Mouse (Mus musculus): ENCODE data around the gene Gm45808. TPM values are rescaled to one million over a fixed set of nuclear protein-coding genes. Genes with fewer than 3 reads are reported as not detected.
"Not testable (repeated sequence)": the region's sequence is repeated elsewhere in the genome, so short reads cannot be mapped to it uniquely, and the experiment has no call there.

The Gm45808 gene
- polyA plus RNA-seq, 1 experiment = not detected

DNA sequence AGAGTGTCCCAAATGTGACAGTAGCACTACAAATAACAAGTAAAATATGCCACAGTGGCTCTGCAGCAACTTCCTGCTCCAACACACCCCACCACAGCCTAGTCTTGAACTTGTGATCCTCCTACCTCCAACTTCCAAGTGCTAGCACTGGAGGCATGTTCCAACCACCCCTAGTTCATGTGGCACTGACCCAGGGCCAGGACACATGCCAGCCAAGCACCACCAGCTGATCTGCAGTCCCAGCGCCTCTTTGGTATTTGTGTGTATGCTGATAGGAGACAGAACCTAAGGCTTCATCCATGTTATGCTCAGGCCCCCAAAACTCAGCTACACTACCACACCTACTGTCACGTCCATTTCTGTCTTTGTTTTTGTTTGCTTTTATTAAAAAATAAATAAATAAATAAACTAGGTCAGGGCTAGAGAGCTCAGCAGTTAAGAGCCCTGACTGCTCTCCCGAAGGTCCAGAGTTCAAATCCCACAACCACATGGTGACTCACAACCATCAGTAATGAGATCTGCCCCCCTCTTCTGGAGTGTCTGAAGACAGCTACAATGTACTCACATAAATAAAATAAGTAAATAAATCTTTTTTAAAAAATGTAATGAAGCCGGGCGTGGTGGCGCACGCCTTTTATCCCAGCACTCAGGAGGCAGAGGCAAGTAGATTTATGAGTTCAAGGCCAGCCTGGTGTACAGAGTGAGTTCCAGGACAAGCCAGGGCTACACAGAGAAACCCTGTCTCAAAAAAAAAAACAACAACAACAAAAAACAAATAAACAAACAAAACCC is 22.4 kb downstream of the Gm45808 start:
- TF ChIP-seq CTCF (IDR thresholded peaks at IDR 0.05; ENCODE audit: control insufficient read depth, insufficient read depth, insufficient read length) = no peak
- no peak for TF ChIP-seq MYOD1 (IDR thresholded peaks at IDR 0.05; ENCODE audit: control insufficient read depth, insufficient read length, low read depth)
- TF ChIP-seq MAX (IDR thresholded peaks at IDR 0.05) = no peak
- TF ChIP-seq FOSL1 (IDR thresholded peaks at IDR 0.05; ENCODE audit: insufficient read depth, low read length, poor library complexity, severe bottlenecking) = no peak
- TF ChIP-seq USF1 (IDR thresholded peaks at IDR 0.05; ENCODE audit: low read depth) = no peak
- no peak for TF ChIP-seq MYOG (IDR thresholded peaks at IDR 0.05; ENCODE audit: control insufficient read depth, extremely low read depth, insufficient read length)
- TF ChIP-seq CEBPB (IDR thresholded peaks at IDR 0.05; ENCODE audit: low read depth) = no peak
- peaks cover 42% of the 10 kb centered on the region for H3K79me3 ChIP-seq (ENCODE audit: low read depth)
- H3K27me3 ChIP-seq (ENCODE audit: control insufficient read depth, insufficient read depth, insufficient read length) = no peaks in the 10 kb centered on the region
- H3K4me3 ChIP-seq (ENCODE audit: insufficient read depth, poor library complexity, severe bottlenecking) = no peak overlapping the region
- H3K36me3 ChIP-seq (ENCODE audit: control insufficient read depth, insufficient read depth) = peaks cover 47% of the 10 kb centered on the region
- H3K79me2 ChIP-seq (ENCODE audit: control insufficient read depth, insufficient read depth) = peaks cover 54% of the 10 kb centered on the region
- H3ac ChIP-seq (ENCODE audit: control insufficient read depth, insufficient read length, low read depth) = no peak overlapping the region

DNA sequence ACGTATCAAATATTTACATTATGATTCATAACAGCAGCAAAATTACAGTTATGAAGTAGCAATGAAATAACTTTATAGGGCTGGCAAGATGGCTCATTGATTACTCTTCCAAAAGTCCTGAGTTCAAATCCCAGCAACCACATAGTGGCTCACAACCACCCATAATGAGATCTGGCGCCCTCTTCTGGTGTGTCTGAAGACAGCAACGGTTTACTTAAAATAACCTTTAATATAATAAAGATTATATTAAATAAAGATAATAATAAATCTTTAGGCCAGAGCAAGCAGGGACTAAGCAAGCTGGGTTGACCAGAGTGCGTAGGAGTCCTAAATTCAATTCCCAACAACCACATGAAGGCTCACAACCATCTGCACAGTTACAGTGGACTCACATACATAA is 23.7 kb downstream of the Gm45808 start:
- not testable (repeated sequence) for H3ac ChIP-seq (ENCODE audit: control insufficient read depth, insufficient read length, low read depth); H3K27me3 ChIP-seq (ENCODE audit: control insufficient read depth, insufficient read depth, insufficient read length); H3K4me3 ChIP-seq (ENCODE audit: insufficient read depth, poor library complexity, severe bottlenecking)
- Histone ChIP-seq H3K79me3 (ENCODE audit: low read depth) (peaks cover 55% of the 10 kb centered on the region), H3K36me3 (ENCODE audit: control insufficient read depth, insufficient read depth) (peaks cover 59% of the 10 kb centered on the region), H3K79me2 (ENCODE audit: control insufficient read depth, insufficient read depth) (peaks cover 67% of the 10 kb centered on the region)

GRCm38 (mm10) chr7:45462325-45462724 is 24.3 kb downstream of the Gm45808 start:
- peaks cover 65% of the 10 kb centered on the region for H3K36me3 ChIP-seq (ENCODE audit: control insufficient read depth, insufficient read depth)
- H3ac ChIP-seq (ENCODE audit: control insufficient read depth, insufficient read length, low read depth) = no peak overlapping the region
- H3K79me2 ChIP-seq (ENCODE audit: control insufficient read depth, insufficient read depth) = peaks cover 72% of the 10 kb centered on the region
- no peaks in the 10 kb centered on the region for H3K27me3 ChIP-seq (ENCODE audit: control insufficient read depth, insufficient read depth, insufficient read length)
- no peak overlapping the region for H3K4me3 ChIP-seq (ENCODE audit: insufficient read depth, poor library complexity, severe bottlenecking)
- TF ChIP-seq CEBPB (IDR thresholded peaks at IDR 0.05; ENCODE audit: low read depth) (no peak), USF1 (IDR thresholded peaks at IDR 0.05; ENCODE audit: low read depth) (no peak), MYOG (IDR thresholded peaks at IDR 0.05; ENCODE audit: control insufficient read depth, extremely low read depth, insufficient read length) (no peak), FOSL1 (IDR thresholded peaks at IDR 0.05; ENCODE audit: insufficient read depth, low read length, poor library complexity, severe bottlenecking) (no peak), CTCF (IDR thresholded peaks at IDR 0.05; ENCODE audit: control insufficient read depth, insufficient read depth, insufficient read length) (no peak), MAX (IDR thresholded peaks at IDR 0.05) (no peak), MYOD1 (IDR thresholded peaks at IDR 0.05; ENCODE audit: control insufficient read depth, insufficient read length, low read depth) (no peak)
- H3K79me3 ChIP-seq (ENCODE audit: low read depth) = peaks cover 60% of the 10 kb centered on the region

GRCm38 (mm10) chr7:45461781-45462180 is 24.8 kb downstream of the Gm45808 start:
- peaks cover 68% of the 10 kb centered on the region for H3K36me3 ChIP-seq (ENCODE audit: control insufficient read depth, insufficient read depth)

DNA sequence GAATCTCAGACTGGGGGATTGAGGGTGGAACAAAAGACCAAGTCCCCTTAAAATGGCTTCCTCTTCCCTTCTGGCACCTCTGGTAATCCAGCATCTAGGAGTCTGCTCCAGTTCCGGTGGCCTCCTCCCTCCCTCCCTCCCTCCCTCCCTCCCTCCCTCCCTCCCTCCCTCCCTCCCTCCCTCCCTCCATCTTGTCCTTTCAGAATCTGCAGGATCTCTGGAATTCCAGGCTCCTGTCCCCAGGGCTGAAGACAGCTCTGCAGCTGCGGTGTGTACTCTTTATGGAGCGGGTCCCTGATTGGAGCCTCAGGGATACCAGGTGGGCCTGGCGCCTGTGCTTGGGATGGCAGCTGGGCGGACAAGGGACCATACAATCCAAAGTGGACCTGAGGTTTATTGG is 25.3 kb downstream of the Gm45808 start:
- Histone ChIP-seq H3K36me3 (ENCODE audit: control insufficient read depth, insufficient read depth) (peaks cover 68% of the 10 kb centered on the region), H3K27me3 (ENCODE audit: control insufficient read depth, insufficient read depth, insufficient read length) (no peaks in the 10 kb centered on the region), H3K79me3 (ENCODE audit: low read depth) (peaks cover 59% of the 10 kb centered on the region), H3K4me3 (ENCODE audit: insufficient read depth, poor library complexity, severe bottlenecking) (no peak overlapping the region), H3K79me2 (ENCODE audit: control insufficient read depth, insufficient read depth) (peaks cover 71% of the 10 kb centered on the region), H3ac (ENCODE audit: control insufficient read depth, insufficient read length, low read depth) (no peak overlapping the region)
- TF ChIP-seq MYOD1 (IDR thresholded peaks at IDR 0.05; ENCODE audit: control insufficient read depth, insufficient read length, low read depth) (peak; percentile 29), MYOG (IDR thresholded peaks at IDR 0.05; ENCODE audit: control insufficient read depth, extremely low read depth, insufficient read length) (no peak)

More at GRCm38 (mm10) chr7:45461781-45462180, 24.8 kb downstream of the Gm45808 start:
- Histone ChIP-seq H3ac (ENCODE audit: control insufficient read depth, insufficient read length, low read depth) (peak overlapping the region; percentile 42), H3K4me3 (ENCODE audit: insufficient read depth, poor library complexity, severe bottlenecking) (no peak overlapping the region), H3K27me3 (ENCODE audit: control insufficient read depth, insufficient read depth, insufficient read length) (no peaks in the 10 kb centered on the region), H3K79me2 (ENCODE audit: control insufficient read depth, insufficient read depth) (peaks cover 74% of the 10 kb centered on the region), H3K79me3 (ENCODE audit: low read depth) (peaks cover 62% of the 10 kb centered on the region)
- TF ChIP-seq MYOG (IDR thresholded peaks at IDR 0.05; ENCODE audit: control insufficient read depth, extremely low read depth, insufficient read length) (no peak), CEBPB (IDR thresholded peaks at IDR 0.05; ENCODE audit: low read depth) (no peak), FOSL1 (IDR thresholded peaks at IDR 0.05; ENCODE audit: insufficient read depth, low read length, poor library complexity, severe bottlenecking) (no peak), MYOD1 (IDR thresholded peaks at IDR 0.05; ENCODE audit: control insufficient read depth, insufficient read length, low read depth) (no peak), USF1 (IDR thresholded peaks at IDR 0.05; ENCODE audit: low read depth) (no peak), CTCF (IDR thresholded peaks at IDR 0.05; ENCODE audit: control insufficient read depth, insufficient read depth, insufficient read length) (no peak), MAX (IDR thresholded peaks at IDR 0.05) (no peak)

DNA sequence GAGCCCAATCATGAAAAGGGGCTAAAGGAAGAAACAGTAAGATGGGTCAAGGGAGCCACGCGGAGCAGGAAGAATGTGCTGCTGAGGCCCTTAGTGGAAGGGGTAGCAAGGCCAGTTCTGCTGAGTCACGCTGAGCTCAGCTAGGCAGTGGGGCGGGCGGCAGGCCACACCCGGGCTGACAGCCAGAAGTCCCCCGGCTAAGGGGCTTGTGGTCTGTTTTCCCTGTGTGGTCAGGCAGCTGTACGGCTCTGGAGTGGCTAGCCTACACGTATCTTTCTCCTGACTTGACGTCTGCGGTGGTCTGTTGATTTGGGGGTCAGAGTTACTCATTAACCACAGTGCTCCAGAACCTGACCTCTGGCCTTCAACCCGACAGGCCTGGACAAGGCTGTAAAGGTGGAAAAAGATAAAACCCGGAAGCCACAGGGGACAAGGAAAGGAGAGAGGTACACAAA is 25.7 kb downstream of the Gm45808 start:
- Histone ChIP-seq H3K36me3 (ENCODE audit: control insufficient read depth, insufficient read depth) (peaks cover 68% of the 10 kb centered on the region), H3K4me3 (ENCODE audit: insufficient read depth, poor library complexity, severe bottlenecking) (no peak overlapping the region), H3K79me3 (ENCODE audit: low read depth) (peaks cover 55% of the 10 kb centered on the region), H3K79me2 (ENCODE audit: control insufficient read depth, insufficient read depth) (peaks cover 67% of the 10 kb centered on the region), H3K27me3 (ENCODE audit: control insufficient read depth, insufficient read depth, insufficient read length) (no peaks in the 10 kb centered on the region), H3ac (ENCODE audit: control insufficient read depth, insufficient read length, low read depth) (no peak overlapping the region)
- TF ChIP-seq CTCF (IDR thresholded peaks at IDR 0.05; ENCODE audit: control insufficient read depth, insufficient read depth, insufficient read length) (no peak), CEBPB (IDR thresholded peaks at IDR 0.05; ENCODE audit: low read depth) (no peak), MYOG (IDR thresholded peaks at IDR 0.05; ENCODE audit: control insufficient read depth, extremely low read depth, insufficient read length) (no peak), MYOD1 (IDR thresholded peaks at IDR 0.05; ENCODE audit: control insufficient read depth, insufficient read length, low read depth) (peak; percentile 97), USF1 (IDR thresholded peaks at IDR 0.05; ENCODE audit: low read depth) (no peak), MAX (IDR thresholded peaks at IDR 0.05) (peak; percentile 86), FOSL1 (IDR thresholded peaks at IDR 0.05; ENCODE audit: insufficient read depth, low read length, poor library complexity, severe bottlenecking) (peak; percentile 67)
